Mouse (Mus musculus) neural tube, embryonic 15.5 days (tissue): ENCODE results near the gene Hacd3. TPM values are rescaled to one million over a fixed set of nuclear protein-coding genes. Genes with fewer than 3 reads are reported as not detected.
"Not testable (repeated sequence)": the region's sequence is repeated elsewhere in the genome, so short reads cannot be mapped to it uniquely, and the experiment has no call there.

Experiments used
- ATAC-seq: fragments of 200-750 bp; cut with Nextera tagmentation; 2 replicates; pipeline ENCODE4 v1.8.0; 2017; ENCODE audit warnings: mild to moderate bottlenecking, moderate TSS enrichment, moderate library complexity; ENCODE audit not compliant: low FRiP score
- H3K27ac ChIP-seq: fragments of 300-500 bp; sonication (generic); replicated peaks from 2 replicates; pipeline ENCODE4 v1.5.1; 2015; ENCODE audit warnings: mild to moderate bottlenecking, inconsistent platforms
- H3K27me3 ChIP-seq: fragments of 300-500 bp; sonication (generic); replicated peaks from 2 replicates; pipeline ENCODE4 v1.6.1; 2015; ENCODE audit warnings: inconsistent platforms
- H3K36me3 ChIP-seq: fragments of 300-500 bp; sonication (generic); 2 replicates; pipeline ENCODE4 v1.6.1; 2015; ENCODE audit warnings: inconsistent platforms
- H3K4me1 ChIP-seq: fragments of 300-500 bp; sonication (generic); 2 replicates; pipeline ENCODE4 v1.6.1; 2015; ENCODE audit warnings: inconsistent platforms
- H3K4me2 ChIP-seq: fragments of 300-500 bp; sonication (generic); 2 replicates; pipeline ENCODE4 v1.6.1; 2015; ENCODE audit warnings: inconsistent platforms, mild to moderate bottlenecking, moderate library complexity
- H3K4me3 ChIP-seq: fragments of 300-500 bp; sonication (generic); replicated peaks from 2 replicates; pipeline ENCODE4 v1.5.1; 2015; ENCODE audit warnings: mild to moderate bottlenecking, inconsistent platforms
- H3K9ac ChIP-seq: fragments of 300-500 bp; sonication (generic); replicated peaks from 2 replicates; pipeline ENCODE4 v1.6.1; 2015; ENCODE audit warnings: mild to moderate bottlenecking, inconsistent platforms
- H3K9me3 ChIP-seq: fragments of 300-500 bp; sonication (generic); replicated peaks from 2 replicates; pipeline ENCODE4 v1.6.1; 2016; ENCODE audit warnings: inconsistent platforms
- WGBS: fragments of 180-500 bp; shearing (Covaris S2); methylation state at CpG from one replicate; pipeline ENCODE4 v1.1.7; 2015; ENCODE audit warnings: mixed read lengths; 5-methylcytosine and 5-hydroxymethylcytosine counted together
- polyA plus RNA-seq: library from polyadenylated mRNA; unstranded; fragments of >200 nt; fragmentation: Nextera tagmentation; extraction: Ambion mirVana; gene quantifications from 2 replicates; pipeline ENCODE4 v1.2.1, GENCODE M21; 2015

The Hacd3 gene
- polyA plus RNA-seq, 1 experiment from 2014 or later = 238 TPM

GRCm38 (mm10) chr9:65031355-65031754 is 9.9 kb upstream of the Hacd3 start:
- H3K4me3 ChIP-seq, H3K9me3 ChIP-seq, H3K27me3 ChIP-seq, ATAC-seq, H3K9ac ChIP-seq, H3K27ac ChIP-seq, H3K4me2 ChIP-seq, H3K36me3 ChIP-seq: not testable (repeated sequence)
- 72% methylated on average over 5 of the region's 5 CpGs for WGBS
- H3K4me1 ChIP-seq = peaks cover 18% of the 10 kb centered on the region

- H3K4me2 ChIP-seq = no peak overlapping the region
- ATAC-seq = no peak
- no peaks in the 10 kb centered on the region for H3K9me3 ChIP-seq
Measured at GRCm38 (mm10) chr9:65028313-65028712, 6.8 kb upstream of the Hacd3 start.

DNA sequence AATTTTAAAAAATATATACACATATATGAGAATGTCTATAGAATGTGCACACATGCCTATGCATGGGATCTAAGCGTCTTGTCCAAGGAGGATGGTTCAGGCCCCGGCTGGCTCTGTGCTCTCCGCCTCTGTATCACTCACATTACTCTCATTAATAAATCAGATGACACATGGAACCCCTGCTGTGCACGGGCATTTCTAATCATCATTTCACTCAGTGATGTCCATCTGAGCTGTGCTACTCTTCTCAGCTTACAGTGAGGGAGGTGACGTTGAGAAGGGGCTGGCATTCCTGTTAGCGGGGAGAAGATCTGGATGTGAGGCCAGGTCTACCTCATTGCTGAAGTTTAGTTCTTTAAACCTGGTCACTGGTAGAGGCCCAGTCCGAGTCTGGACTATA is 5.7 kb upstream of the Hacd3 start:
- Histone ChIP-seq H3K9me3 (no peaks in the 10 kb centered on the region), H3K4me3 (no peak overlapping the region), H3K36me3 (no peaks in the 10 kb centered on the region), H3K4me1 (peaks cover 9% of the 10 kb centered on the region), H3K27me3 (no peaks in the 10 kb centered on the region), H3K27ac (no peak overlapping the region), H3K4me2 (no peak overlapping the region), H3K9ac (no peak overlapping the region)
- WGBS = 84% methylated on average over 7 of the region's 7 CpGs
- ATAC-seq = no peak

More at GRCm38 (mm10) chr9:65028313-65028712, 6.8 kb upstream of the Hacd3 start:
- Histone ChIP-seq H3K27me3 (no peaks in the 10 kb centered on the region), H3K9ac (no peak overlapping the region), H3K27ac (no peak overlapping the region), H3K4me1 (peaks cover 10% of the 10 kb centered on the region), H3K36me3 (no peaks in the 10 kb centered on the region), H3K4me3 (no peak overlapping the region)
- 91% methylated on average over 5 of the region's 5 CpGs for WGBS

GRCm38 (mm10) chr9:65023447-65023846 is 2.0 kb upstream of the Hacd3 start:
- no peak for ATAC-seq
- Histone ChIP-seq H3K27me3 (no peaks in the 10 kb centered on the region), H3K4me2 (no peak overlapping the region), H3K4me3 (no peak overlapping the region), H3K27ac (no peak overlapping the region), H3K36me3 (no peaks in the 10 kb centered on the region), H3K9ac (no peak overlapping the region), H3K4me1 (peaks cover 34% of the 10 kb centered on the region), H3K9me3 (no peaks in the 10 kb centered on the region)
- 94% methylated on average over 3 of the region's 3 CpGs for whole genome bisulfite sequencing

DNA sequence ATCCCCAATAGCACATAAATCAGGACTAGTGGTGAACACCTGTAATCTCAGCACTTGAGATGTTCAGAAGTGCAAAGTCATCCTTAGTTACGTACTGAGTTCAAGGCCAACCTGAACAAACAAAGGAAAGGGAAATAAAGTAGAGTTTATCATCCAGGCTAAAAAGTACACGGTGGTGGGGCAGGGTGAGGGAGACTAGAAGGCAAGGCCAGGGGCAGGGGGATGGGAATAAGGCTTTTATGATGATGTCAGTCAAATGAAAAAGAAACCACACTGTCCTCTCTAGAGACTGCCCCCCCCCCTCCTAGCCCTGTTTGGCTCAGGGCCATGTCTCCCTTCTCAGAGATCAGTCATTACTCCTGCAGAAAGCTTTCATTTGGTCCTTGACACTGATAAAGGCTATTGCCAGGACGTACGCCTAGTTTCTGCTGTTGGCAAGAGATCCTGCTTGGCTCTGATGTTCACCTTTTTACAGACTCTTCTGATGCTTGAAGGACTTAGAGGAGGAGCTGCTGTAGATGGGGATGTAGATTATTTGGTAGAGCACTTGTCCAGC is 1.2 kb upstream of the Hacd3 start:
- H3K4me3 ChIP-seq = no peak overlapping the region
- no peak overlapping the region for H3K9ac ChIP-seq
- H3K4me1 ChIP-seq = peaks cover 42% of the 10 kb centered on the region
- no peaks in the 10 kb centered on the region for H3K36me3 ChIP-seq
- H3K27ac ChIP-seq = no peak overlapping the region
- ATAC-seq = no peak
- H3K9me3 ChIP-seq = no peaks in the 10 kb centered on the region
- H3K4me2 ChIP-seq = no peak overlapping the region
- 69% methylated on average over 4 of the region's 4 CpGs for WGBS
- no peaks in the 10 kb centered on the region for H3K27me3 ChIP-seq

GRCm38 (mm10) chr9:65021887-65022579 is 540 bp upstream of the Hacd3 start:
- Histone ChIP-seq H3K9ac (peak overlapping the region; percentile 99), H3K27ac (peak overlapping the region; percentile 93), H3K4me3 (peak overlapping the region; percentile 100), H3K4me1 (peaks cover 48% of the 10 kb centered on the region), H3K4me2 (peak overlapping the region; percentile 67), H3K9me3 (no peaks in the 10 kb centered on the region), H3K36me3 (no peaks in the 10 kb centered on the region), H3K27me3 (no peaks in the 10 kb centered on the region)
- peak; percentile 55 for ATAC-seq
- WGBS = 22% methylated on average over 9 of the region's 9 CpGs

GRCm38 (mm10) chr9:65020128-65020527 is 1.4 kb downstream of the Hacd3 start:
- H3K9ac ChIP-seq = peak overlapping the region; percentile 99
- no peaks in the 10 kb centered on the region for H3K27me3 ChIP-seq
- 69% methylated on average over 4 of the region's 4 CpGs for WGBS

DNA sequence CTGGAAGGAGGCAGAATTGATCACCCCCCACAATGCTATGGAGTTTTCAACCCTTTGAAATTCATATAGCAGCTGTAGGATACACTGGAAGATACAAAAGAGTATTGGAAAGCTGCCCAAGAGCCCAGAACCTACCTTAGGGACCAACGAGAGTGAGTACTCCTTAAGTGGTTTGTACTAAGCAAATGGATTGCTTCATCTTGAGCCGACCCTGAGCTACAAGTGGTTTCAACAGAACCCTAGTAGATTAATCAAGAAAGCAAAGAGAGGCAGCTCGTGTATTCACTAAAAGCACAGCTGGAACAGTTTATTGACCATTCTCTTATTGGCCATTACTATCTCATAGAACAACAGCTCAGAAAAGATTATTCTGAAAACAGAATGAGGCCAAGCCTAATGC is 2.3 kb downstream of the Hacd3 start:
- no peak overlapping the region for H3K27ac ChIP-seq
- no peaks in the 10 kb centered on the region for H3K9me3 ChIP-seq
- no peaks in the 10 kb centered on the region for H3K27me3 ChIP-seq
- no peak for ATAC-seq
- peaks cover 69% of the 10 kb centered on the region for H3K4me1 ChIP-seq
- 45% methylated on average over 3 of the region's 3 CpGs for WGBS
- no peak overlapping the region for H3K9ac ChIP-seq
- H3K4me2 ChIP-seq = peak overlapping the region; percentile 67
- no peak overlapping the region; the same call in 1 of the 2 replicates for H3K4me3 ChIP-seq
- no peaks in the 10 kb centered on the region for H3K36me3 ChIP-seq

More at GRCm38 (mm10) chr9:65020128-65020527, 1.4 kb downstream of the Hacd3 start:
- H3K9me3 ChIP-seq = no peaks in the 10 kb centered on the region
- no peaks in the 10 kb centered on the region for H3K36me3 ChIP-seq
- peak overlapping the region; percentile 100 for H3K4me3 ChIP-seq
- peak overlapping the region; percentile 67 for H3K4me2 ChIP-seq
- H3K4me1 ChIP-seq = peaks cover 67% of the 10 kb centered on the region
- no peak overlapping the region for H3K27ac ChIP-seq
- no peak for ATAC-seq

- no peaks in the 10 kb centered on the region for H3K27me3 ChIP-seq
- H3K36me3 ChIP-seq = no peaks in the 10 kb centered on the region
- WGBS = 56% methylated on average over 3 of the region's 3 CpGs
- ATAC-seq = no peak
- H3K9me3 ChIP-seq = no peaks in the 10 kb centered on the region
- peak overlapping the region; percentile 67 for H3K4me2 ChIP-seq
- no peak overlapping the region for H3K27ac ChIP-seq
- H3K9ac ChIP-seq = 0 out of 2 replicates have a peak overlapping the region, but pooled peaks have one; percentile 3
- H3K4me3 ChIP-seq = no peak overlapping the region; the same call in 1 of the 2 replicates
- peaks cover 69% of the 10 kb centered on the region for H3K4me1 ChIP-seq
Measured at GRCm38 (mm10) chr9:65018588-65019121, 2.8 kb downstream of the Hacd3 start.

- peaks cover 68% of the 10 kb centered on the region for H3K4me1 ChIP-seq
- H3K27me3 ChIP-seq = no peaks in the 10 kb centered on the region
- H3K36me3 ChIP-seq = no peaks in the 10 kb centered on the region
- H3K4me2 ChIP-seq = peak overlapping the region; percentile 67; the same call in 1 of the 2 replicates
- H3K4me3 ChIP-seq = no peak overlapping the region
- no peak for ATAC-seq
- WGBS = 85% methylated on average over 4 of the region's 4 CpGs
- H3K9me3 ChIP-seq = no peaks in the 10 kb centered on the region
- no peak overlapping the region; the same call in 1 of the 2 replicates for H3K9ac ChIP-seq
- H3K27ac ChIP-seq = no peak overlapping the region
Measured at GRCm38 (mm10) chr9:65017896-65018295, 3.6 kb downstream of the Hacd3 start.

DNA sequence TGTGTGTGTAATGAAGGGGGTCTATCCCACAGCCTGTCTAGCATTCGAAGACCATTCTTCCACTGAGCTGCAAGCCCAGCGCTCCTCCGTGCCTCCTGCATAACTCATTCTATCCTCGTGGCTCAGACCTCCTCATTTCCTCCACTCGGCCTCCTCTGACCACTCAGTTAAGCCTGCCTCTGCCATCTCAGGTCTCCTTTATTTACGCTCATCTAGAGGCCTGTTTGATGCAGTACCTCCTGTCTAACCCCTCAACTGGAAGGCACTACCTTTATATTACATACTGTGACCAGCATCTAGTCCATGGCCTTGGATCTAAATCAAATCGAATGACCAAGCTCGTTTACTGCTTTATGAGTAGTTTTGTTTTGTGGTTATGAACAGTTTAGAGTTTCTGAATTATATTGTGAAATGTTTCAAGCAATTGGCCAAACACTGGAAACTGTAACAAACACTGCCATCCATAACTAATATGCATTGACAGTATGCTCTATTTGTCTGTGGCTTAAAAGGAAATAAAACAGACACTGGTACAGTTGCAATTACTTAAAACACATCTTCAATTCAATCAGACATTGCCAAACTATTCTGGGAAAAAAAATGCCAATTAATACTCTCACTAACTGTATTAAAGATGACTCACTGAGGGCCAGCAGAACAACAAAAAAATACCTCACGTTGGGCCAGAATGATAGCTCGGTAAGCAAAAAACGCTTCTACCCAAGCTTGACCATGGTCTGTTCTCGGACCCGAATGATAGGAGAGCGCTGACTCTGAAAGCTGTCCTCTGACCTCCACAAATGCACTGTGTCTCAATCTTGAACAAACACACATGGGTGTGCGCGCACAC is 4.3 kb downstream of the Hacd3 start:
- Histone ChIP-seq H3K4me3 (no peak overlapping the region), H3K4me1 (peaks cover 63% of the 10 kb centered on the region), H3K9ac (peak overlapping the region; percentile 10; the same call in 1 of the 2 replicates), H3K9me3 (no peaks in the 10 kb centered on the region), H3K4me2 (peak overlapping the region; percentile 15; the same call in 1 of the 2 replicates), H3K27me3 (no peaks in the 10 kb centered on the region), H3K27ac (peak overlapping the region; percentile 67), H3K36me3 (no peaks in the 10 kb centered on the region)
- 71% methylated on average over 16 of the region's 16 CpGs for WGBS
- ATAC-seq = no peak
